Mouse (Mus musculus) embryo, embryonic 11.5 days (tissue): ENCODE data around the gene Gnpat.
"Not testable (repeated sequence)": the region's sequence is repeated elsewhere in the genome, so short reads cannot be mapped to it uniquely, and the experiment has no call there.

Source experiments
- DNase-seq: peaks from one replicate; pipeline ENCODE4 v3.0.0-alpha.2; 2012; ENCODE audit warnings: low read depth, low spot score

The Gnpat gene

DNA sequence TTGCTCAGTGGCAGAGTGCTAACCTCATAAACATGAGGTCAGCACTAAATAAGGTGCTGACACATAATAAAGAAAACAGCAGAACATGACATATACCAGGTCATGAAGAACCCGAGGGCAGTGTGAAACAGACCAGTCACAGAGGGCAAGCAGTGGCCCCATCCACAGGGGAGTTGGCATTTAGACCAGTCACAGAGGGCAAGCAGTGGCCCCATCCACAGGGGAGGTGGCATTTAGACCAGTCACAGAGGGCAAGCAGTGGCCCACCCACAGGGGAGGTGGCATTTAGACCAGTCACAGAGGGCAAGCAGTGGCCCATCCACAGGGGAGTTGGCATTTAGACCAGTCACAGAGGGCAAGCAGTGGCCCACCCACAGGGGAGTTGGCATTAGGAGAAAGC lies 19.9 kb upstream of the Gnpat start:
- not testable (repeated sequence) for DNase-seq

DNA sequence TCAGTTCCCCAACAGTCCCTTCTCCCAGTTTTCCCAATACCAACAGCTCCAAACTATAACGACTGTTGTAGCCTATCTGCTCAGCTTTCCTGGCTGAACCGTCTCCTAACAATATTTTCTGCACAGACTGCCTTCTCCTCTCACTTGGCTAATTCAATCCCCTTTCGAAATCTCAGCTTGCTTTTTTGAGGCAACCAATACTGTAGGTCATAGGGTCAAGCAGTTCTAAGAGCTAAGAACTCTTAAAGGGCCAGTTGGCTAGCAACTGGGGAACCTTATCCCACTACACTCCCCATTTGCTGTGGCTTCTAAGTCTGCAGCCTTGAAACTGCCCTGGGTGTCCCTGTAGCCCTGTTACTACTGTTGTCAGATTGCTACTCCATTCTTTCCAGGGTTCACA lies 17.7 kb upstream of the Gnpat start:
- no peak for DNase-seq

DNA sequence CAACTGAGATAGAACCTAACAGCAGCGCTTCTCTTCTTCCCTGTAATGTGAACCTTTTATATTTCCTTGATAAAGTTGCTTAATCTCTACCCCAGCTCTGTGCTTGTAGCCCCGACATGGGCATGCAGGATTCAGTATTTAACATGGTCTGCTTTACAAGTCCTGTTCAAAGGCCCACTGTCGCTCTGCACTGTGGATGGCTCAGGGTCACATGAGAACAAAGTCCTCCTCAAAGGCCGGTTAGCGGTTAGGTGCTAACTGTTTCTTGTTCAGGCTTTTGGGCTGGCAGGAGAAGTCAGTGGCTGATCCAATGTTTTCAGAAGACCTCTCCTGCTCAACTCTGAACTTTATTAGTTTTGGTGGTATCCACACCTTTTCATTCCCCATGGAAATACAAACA lies 17.3 kb upstream of the Gnpat start:
- DNase-seq: no peak

DNA sequence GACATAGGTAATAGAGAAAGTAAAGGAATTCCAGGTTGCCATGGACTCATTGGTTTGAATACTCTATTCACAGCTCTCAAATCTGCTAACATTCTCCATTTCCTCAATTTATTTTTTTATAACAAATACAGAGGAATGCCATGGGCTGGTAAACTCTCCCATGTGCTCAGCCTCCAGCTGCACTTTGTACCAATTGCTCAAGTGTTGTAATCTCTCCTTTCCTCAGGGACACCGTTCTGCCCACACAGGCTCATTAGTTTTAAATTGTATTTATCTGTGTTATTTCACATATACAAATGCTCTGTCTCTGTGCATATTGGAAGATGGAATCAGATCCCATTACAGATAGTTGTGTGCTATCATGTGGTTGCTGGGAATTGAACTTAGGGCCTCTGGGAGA lies 9.3 kb upstream of the Gnpat start:
- no peak for DNase-seq

DNA sequence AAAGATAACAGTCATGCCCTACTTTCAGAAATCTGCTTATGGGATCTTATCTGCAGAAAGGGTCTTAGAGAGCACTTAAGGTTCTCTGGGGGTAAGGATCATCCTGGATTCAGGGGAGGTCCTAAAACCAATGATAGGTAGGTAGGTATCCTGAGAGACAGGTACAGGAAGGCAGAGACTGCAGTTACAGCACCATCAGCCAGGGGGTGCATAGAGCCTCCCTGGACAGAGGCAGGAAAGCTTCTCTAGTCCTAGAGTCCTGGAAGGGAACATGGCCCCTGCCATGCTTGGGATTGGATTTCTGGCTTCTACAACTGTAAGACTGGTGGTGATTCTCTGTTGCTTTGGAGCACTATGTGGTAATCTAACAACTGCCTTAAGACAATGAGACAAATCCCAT lies 3.4 kb upstream of the Gnpat start:
- DNase-seq: no peak

DNA sequence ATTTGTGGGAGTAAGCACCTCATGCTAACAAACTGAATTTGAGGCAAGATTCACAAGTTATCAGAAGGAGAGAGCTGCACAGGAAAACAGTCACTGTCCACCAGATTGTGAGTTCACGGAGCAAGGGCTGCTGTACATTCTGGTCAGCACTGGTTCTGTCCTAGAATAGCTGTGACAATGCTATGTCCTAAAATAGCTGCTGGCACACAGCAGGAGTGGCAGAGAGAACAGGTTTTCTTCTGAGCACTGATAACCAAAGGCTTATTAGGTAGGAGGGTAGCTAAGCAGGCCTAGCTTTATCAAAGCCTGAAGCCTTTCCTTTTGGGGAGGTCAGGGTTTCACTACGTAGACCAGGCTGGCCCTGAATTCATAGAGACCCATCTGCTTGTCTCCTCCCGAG lies 2.6 kb upstream of the Gnpat start:
- no peak for DNase-seq

DNA sequence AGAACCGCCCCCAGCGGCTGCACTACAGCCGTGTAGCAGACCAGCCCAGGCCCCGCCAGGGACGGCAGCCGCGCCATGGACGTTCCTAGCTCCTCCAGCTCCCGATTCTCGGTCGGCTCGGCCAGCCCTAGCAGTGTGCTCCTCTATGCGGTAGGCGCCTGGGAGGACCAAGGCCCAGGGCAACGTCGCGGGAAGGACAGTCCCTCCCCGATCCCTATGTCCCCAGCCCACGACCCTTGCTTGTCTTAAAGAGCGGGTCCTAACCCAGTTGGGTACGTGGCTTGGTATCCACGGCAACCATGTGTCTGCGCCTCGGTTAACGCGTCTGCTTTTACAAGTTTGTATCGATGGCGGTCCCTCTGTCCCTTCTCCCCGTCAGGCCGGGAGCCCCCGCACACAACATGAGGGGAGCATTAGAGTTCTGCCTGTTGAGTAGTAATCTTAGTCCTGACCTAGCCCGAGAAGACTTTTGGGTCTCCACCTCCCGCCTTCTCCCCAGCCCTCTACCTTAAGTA lies 387 bp downstream of the Gnpat start:
- DNase-seq: no peak

DNA sequence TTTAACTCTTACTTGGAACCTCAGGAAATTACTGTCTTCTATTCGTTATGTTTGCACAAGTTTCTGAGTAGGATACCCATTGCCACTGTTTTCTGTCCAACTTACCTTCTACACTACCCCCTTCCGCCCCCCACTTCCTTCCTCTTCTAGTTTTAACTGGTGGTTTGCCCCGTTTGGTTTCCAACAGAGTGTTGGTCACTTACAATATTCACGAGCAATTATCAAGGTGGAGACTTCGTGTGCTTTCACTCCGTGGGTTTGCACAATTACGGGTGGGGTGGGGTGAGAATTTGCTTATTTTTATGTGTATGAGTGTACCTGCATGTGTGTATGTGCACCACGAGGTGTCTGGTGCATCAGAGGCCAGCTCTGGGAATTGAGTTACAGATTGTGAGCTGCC lies 896 bp downstream of the Gnpat start:
- DNase-seq: no peak

DNA sequence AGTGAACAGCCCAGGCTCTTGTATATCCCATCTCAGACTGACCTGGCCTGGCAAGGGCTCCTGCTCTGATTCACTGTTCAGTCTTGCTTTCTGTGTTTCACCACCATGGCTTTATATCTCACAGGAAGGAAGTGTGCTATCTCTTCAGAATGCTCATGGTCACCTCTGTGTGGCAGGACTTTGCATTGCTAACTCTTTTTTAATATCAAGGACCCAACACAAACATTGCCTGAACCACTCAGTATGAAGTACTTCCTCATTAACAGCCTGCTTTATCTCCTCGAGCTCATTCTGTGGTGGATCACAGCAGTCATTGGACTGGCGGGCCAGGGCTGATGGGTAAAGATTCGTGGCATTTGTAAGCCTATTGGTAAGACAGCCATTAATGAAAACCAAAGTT lies 3.8 kb downstream of the Gnpat start:
- DNase-seq: no peak

DNA sequence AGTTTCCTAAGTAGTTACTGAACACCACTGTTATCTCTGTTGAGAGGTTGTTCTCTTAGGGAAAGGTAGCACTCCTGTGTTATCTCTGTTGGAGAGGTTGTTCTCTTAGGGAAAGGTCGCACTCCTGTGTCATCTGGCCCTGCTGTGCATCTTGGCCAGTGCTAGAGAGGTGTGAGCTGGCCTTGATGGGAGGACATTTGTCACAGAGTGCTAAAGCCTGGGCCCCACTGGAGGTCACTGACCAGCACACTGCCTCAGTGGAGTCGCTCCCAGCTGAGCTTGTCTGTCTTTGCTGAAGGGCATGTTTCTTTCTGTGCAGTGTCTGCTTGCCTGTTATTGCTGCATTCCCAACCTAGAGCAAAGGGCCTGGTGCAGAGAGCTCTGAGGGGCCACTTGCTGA lies 4.3 kb downstream of the Gnpat start:
- DNase-seq: no peak

DNA sequence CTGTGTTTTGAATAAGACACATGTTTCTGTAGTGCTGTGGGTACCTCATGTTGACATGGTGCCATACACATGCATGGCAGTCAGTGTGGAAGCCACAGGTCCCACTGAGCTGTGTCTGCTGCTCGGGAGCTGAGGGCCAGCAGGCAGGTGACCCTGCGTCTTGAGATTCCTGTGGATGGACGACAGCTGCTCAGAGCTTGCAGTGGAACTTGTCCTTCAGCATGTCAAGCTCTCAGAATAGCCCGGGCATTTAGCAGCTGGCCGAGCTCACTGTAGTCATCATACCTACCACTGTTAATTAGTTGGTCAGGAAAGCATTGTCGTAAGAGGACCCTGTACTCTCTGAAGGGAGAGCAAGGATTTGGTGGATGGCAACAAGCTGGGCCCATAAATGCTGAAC lies 6.9 kb downstream of the Gnpat start:
- no peak for DNase-seq

DNA sequence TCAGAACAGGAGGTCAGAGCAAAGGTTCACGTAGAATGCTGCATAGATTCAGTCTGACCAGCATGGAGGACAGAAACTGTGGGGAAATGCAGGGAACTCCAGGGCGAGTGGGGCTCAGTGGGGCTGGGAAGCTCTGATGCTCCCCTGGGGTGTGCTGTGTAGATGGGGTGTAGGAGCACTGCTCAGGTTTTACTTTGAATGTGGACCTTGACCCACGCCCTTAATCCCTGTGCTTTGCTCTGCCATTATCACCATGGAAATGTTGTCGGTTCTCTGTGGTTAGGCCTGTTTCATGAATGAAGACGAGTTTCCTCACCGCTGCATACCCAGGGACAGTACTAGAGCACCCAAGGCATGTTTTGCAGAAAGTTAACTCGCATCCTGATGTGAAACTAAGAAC lies 8.6 kb downstream of the Gnpat start:
- DNase-seq: no peak

DNA sequence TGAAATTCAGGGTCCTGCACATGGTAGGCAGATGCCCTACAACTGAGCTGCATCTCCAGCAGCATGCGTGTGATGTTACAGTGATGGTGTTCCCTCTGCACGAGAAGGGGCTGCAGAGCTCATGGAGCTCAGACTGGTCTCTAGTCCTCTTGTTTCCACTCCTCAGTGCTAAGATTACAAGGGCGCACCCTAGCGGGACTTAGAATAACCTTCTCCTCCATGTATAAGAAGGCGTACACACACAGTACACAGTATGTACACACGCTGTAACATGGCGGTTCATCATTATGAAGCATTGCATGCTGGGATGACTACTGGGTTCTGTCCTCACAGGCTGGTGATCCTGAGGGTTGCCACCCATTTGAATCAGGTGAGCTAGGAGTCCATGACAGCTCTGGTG lies 9.2 kb downstream of the Gnpat start:
- DNase-seq: no peak

DNA sequence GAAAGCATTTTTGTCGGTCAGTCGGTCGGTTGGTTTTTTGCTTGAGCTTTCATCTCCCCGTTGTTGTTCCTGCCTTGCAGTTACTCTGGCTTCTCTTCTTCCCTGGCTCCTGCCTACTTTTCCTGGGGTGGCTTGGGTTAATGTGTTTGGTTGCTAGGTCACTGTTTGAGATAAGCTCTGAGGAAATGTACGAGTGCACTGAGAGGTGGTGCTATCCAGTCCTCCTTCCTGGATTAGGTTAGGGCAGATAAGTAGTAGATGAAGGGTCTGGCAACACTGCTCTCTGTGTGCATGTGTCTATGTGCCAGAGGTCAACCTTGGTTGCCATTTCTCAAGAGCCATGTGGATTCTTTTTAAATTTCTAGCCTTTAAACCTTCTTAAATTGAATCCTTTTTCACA lies 9.9 kb downstream of the Gnpat start:
- no peak for DNase-seq

DNA sequence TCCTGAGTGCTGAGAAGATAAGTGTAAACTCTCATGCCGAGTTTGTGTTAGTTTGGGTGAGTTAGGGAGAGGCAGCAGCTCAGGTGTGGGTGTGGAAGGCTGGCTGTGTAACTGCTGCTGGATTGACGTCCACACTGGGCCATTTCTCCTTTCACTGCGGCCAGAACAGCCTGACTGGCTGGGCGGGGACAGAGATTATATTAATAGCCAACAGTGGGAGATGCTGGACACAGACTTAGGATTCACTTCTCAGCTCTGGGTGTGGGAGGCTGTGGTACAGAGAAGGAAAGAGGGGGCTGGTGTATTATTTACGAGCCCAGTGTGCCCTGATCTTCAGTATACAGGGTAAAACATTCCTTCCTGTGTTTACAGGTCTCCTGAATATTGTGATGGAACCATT lies 15.3 kb downstream of the Gnpat start:
- no peak for DNase-seq

DNA sequence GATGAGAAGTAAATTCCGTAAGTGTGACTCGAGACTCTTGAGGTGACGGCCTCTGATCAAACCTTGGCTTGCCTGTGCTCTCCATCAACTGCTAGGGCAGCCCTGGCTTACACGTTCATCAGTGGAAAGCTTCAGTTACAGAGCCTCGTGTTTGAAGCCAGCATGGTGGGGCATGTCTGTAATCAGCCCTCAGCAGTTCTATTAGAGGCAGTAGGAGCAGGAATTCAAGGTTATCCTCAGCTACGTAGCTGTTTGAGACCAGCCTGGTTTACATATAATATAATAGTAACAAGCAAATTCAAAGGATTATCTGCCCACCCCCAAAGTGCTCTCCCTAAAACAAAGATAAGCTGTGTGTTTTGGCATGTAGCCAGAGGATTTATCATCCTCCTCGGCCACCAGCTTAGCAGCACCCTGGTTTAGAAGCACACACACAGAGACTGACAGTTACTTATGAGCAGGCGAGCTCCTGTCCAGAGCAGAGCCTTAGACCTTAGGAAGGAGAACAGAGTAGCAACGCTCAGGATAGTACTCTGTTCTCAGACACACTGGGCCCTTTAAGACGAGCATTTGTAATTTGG lies 16.2 kb downstream of the Gnpat start:
- no peak for DNase-seq

DNA sequence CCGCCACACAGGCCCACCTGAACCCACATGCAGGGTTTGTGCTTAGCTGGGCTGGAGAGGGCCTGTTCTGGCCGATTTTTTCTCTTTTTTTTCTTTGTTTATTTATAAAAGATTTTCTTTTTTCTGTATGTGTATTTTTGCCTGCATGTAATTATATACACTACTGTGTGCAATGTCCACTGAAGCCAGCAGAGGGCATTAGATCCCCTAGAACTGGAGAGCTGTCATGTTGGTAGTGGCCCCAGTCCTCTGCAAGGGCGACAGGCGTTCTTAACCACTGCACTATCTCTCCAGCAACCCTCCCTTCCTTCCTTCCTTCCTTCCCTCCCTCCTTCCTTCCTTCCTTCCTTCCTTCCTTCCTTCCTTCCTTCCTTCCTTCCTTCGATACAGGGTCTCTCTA lies 25.6 kb downstream of the Gnpat start:
- no peak for DNase-seq

DNA sequence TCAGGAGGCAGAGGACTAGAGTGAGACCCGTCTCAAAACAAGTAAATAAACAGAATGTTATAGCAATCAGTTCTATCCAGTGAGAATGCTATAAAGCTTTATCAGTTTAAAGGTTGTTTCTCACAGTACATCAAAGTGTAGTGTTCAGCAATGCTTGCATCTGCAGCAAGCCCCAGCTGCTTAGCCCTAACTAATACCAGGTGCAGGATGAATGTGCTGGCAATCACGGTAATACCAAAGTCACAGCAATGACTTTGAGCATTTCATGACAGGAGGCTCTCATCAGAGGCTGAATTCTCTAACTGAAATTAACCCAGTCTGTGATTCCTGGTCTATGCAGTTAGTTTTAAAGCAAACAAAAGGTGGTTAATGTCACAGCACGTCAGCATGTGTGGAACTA lies 29.8 kb downstream of the Gnpat start:
- no peak for DNase-seq

DNA sequence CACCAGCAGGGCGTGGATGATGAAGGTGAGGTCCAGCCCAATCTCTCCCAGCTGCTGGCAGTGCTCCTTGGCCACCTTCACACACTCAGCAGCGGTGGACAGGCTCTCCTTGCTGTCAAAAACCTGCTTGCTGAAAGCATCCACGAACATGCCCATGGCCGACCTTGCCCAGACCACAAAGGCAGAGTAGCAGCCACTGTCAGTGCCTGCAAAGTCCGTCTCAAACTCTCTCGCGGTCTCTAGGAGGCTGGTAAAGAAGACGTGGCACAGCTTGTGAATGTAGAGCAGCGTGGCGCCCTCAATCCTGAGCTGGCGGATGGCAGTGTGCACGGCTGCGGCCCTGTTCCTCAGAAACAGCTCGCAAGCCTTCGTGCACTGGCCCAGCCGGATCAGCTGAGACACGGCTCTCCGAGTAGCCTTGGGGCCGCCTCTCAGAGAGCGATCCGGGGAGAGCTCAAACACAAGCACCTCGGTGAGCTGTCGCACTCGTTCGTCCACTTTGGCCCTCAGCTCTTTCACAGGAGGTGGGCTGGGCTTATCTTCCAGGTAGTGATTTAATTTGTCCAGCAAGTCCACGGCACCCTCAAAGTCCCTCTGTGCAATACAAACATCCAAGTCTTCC lies 33.3 kb downstream of the Gnpat start:
- no peak for DNase-seq

DNA sequence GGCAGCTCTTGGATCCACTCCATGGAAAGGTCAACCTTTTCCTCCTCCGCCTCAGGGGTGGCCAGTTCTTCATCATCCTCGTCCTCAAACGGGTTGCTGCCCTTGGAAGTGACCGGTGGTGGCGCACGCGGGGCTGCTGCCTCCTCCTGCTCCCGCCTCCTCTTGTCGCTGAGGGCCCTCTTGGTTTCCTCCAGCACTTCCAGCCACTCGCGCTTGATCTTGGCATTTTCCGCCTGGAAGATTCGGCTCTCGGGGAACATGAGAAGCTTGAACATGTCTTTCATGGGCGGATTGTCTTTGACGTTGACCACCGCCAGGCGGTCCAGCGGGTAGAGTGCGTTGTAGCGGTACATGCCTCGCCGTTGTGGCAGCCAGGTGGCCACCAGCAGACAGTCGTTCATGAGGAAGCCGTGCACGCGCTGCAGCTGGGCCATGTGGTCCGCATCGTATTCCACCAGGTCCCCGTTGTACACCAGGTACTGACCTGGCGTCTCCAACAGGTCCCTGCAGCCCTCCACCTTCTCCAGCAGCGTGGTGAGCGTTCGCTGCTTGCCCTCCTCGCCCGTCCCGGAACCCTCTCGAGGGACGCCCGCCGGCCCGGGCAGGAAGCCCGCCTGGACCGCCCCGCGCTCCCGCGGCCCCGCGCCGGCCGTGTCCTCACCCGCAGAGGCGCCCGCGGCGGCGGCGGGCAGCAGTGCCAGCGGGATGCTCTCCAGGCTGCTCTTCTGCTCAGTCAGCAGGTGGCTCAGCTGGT lies 34.0 kb downstream of the Gnpat start:
- DNase-seq: peak; percentile 40

DNA sequence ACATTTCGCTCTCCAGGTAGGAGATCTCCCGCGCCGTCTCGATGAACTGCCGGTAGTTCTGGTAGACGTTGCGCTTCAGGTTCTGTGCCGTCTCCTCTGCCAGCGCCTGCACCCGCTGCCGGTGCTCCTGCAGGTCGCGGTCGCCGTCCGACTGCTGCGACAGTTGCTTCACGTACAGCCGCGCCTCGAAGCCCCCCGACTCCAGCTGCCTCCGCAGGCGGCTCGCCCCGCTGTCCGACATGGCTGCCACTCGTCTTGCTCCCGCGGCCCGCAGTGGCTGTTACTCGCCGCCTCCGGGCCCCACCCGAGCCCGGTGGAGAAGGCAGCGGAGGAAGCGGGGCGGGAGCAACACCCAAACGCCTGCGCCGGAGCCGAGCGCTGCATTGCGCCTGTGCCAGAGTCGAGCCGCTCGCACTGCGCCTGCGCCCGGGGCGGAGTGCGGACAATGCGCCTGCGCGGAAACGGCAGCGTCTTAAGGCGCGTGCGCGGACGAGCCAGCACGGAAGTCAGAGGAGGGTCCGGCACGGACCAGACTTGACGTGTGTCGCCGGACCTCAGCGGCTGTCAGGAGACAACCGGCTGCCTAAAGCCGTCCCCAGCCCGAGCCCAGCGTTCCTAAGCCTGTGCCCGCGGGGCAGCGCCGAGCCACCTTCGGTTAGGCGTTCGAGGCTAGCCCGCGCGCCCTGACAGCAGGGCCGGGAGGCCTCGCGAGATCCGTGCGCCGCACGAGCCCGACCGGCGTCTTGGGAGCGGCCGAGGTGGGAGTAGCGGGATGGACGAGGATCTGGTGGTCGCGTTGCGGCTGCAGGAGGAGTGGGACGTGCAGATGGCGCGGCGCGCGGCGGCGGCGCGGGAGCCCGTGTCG lies 34.8 kb downstream of the Gnpat start, which contains the start of the genes Exoc8 and Sprtn:
Exoc8 (minus strand) TSS at position 320 of the 865 bp plus-strand sequence.
Sprtn (plus strand) TSS at position 501 of the 865 bp plus-strand sequence.
- peak; percentile 92 for DNase-seq
